Mouse (Mus musculus): ENCODE measurements around the gene Gm38431. TPM values are rescaled to one million over a fixed set of nuclear protein-coding genes. Genes with fewer than 3 reads are reported as not detected.

Gm38431 gene
- polyA plus RNA-seq, 1 experiment from 2014 or later, result 2.8 TPM

- 92% methylated on average over 9 of the region's 9 CpGs for WGBS
- no peak for ATAC-seq (ENCODE audit: low FRiP score)
- peaks cover 6% of the 10 kb centered on the region for H3K4me1 ChIP-seq
- no peaks in the 10 kb centered on the region for H3K9me3 ChIP-seq
- H3K4me2 ChIP-seq, result no peak overlapping the region
- no peak overlapping the region for H3K4me3 ChIP-seq (replicated peaks)
- H3K36me3 ChIP-seq (replicated peaks), result peaks cover 32% of the 10 kb centered on the region
- H3K27me3 ChIP-seq, result no peaks in the 10 kb centered on the region
- no peak overlapping the region for H3K9ac ChIP-seq
- no peak overlapping the region for H3K27ac ChIP-seq
Observed at GRCm38 (mm10) chr9:21125502-21126258, 33.9 kb upstream of the Gm38431 start.

- no peaks in the 10 kb centered on the region for H3K9me3 ChIP-seq
- no peaks in the 10 kb centered on the region for H3K27me3 ChIP-seq
- no peak overlapping the region for H3K4me2 ChIP-seq
- no peak overlapping the region for H3K27ac ChIP-seq
- WGBS, result 79% methylated on average over 5 of the region's 5 CpGs
- ATAC-seq (ENCODE audit: low FRiP score), result no peak
- peaks cover 38% of the 10 kb centered on the region for H3K36me3 ChIP-seq (replicated peaks)
- no peak overlapping the region for H3K4me3 ChIP-seq (replicated peaks)
- no peaks in the 10 kb centered on the region for H3K4me1 ChIP-seq
- H3K9ac ChIP-seq, result no peak overlapping the region
Observed at GRCm38 (mm10) chr9:21124837-21125236, 33.0 kb upstream of the Gm38431 start.

GRCm38 (mm10) chr9:21121483-21121882 lies 29.7 kb upstream of the Gm38431 start:
- 88% methylated on average over 16 of the region's 16 CpGs for WGBS
- Histone ChIP-seq H3K4me2 (no peak overlapping the region), H3K27ac (no peak overlapping the region), H3K36me3 (replicated peaks) (peaks cover 32% of the 10 kb centered on the region), H3K4me1 (no peaks in the 10 kb centered on the region), H3K9ac (no peak overlapping the region), H3K27me3 (no peaks in the 10 kb centered on the region), H3K4me3 (replicated peaks) (no peak overlapping the region), H3K9me3 (no peaks in the 10 kb centered on the region)
- no peak for ATAC-seq (ENCODE audit: low FRiP score)

DNA sequence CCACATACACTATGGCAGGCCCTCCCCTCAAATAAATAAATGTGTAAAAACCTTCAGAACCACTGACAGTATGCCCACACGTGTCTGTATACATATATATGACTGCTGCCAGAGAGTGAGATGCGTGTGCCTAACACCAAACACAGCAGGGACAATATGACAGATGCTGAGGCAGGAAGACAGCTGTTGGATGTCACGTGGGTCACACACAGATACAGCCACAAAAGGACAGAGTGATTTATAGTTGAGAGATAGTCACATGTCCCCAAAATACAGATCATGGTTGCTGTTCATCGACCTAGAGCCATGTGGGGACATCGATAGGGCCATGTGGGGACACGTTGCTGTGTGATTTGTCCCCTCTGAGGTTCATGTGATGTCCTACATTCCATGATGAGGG lies 25.3 kb upstream of the Gm38431 start:
- Histone ChIP-seq H3K9me3 (no peaks in the 10 kb centered on the region), H3K27ac (no peak overlapping the region), H3K9ac (no peak overlapping the region), H3K4me2 (no peak overlapping the region), H3K4me1 (no peaks in the 10 kb centered on the region), H3K36me3 (replicated peaks) (peaks cover 12% of the 10 kb centered on the region), H3K27me3 (no peaks in the 10 kb centered on the region), H3K4me3 (replicated peaks) (no peak overlapping the region)
- WGBS, result 77% methylated on average over 6 of the region's 6 CpGs
- ATAC-seq (ENCODE audit: low FRiP score), result no peak

GRCm38 (mm10) chr9:21115105-21115504 lies 23.3 kb upstream of the Gm38431 start:
- Histone ChIP-seq H3K27me3 (no peaks in the 10 kb centered on the region), H3K27ac (no peak overlapping the region), H3K9me3 (no peaks in the 10 kb centered on the region), H3K4me1 (no peaks in the 10 kb centered on the region), H3K4me2 (no peak overlapping the region), H3K4me3 (replicated peaks) (no peak overlapping the region), H3K36me3 (replicated peaks) (peaks cover 3% of the 10 kb centered on the region), H3K9ac (no peak overlapping the region)
- no peak for ATAC-seq (ENCODE audit: low FRiP score)
- 90% methylated on average over 8 of the region's 8 CpGs for WGBS

- no peak for ATAC-seq (ENCODE audit: low FRiP score)
- H3K27ac ChIP-seq, result no peak overlapping the region
- WGBS, result 88% methylated on average over 7 of the region's 7 CpGs
- no peaks in the 10 kb centered on the region for H3K4me1 ChIP-seq
- no peak overlapping the region for H3K9ac ChIP-seq
- no peaks in the 10 kb centered on the region for H3K36me3 ChIP-seq (replicated peaks)
- no peak overlapping the region for H3K4me2 ChIP-seq
- H3K9me3 ChIP-seq, result no peaks in the 10 kb centered on the region
- no peak overlapping the region for H3K4me3 ChIP-seq (replicated peaks)
- no peaks in the 10 kb centered on the region for H3K27me3 ChIP-seq
Observed at GRCm38 (mm10) chr9:21114190-21114589, 22.4 kb upstream of the Gm38431 start.

DNA sequence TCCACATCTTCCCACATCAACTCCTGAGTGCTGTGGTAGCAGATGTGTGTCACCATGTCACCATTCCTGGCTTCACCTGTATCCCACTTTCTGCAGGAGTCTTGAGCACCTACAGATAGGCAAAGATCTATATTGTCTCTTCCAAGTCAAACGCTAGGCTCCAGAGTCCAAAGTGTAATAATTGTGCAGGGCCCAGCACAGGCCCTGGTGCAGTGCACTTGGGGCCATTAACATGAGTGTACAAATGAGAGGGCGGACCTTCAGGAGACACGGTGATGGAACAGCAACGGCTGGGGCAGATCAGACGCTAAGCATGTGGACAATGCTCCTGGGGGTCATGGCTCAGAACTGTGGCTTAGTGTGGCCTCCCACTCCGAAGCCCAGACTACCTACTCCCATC lies 22.0 kb upstream of the Gm38431 start:
- H3K4me3 ChIP-seq (replicated peaks), result no peak overlapping the region
- no peak overlapping the region for H3K27ac ChIP-seq
- H3K4me2 ChIP-seq, result no peak overlapping the region
- no peak overlapping the region for H3K9ac ChIP-seq
- no peaks in the 10 kb centered on the region for H3K4me1 ChIP-seq
- H3K27me3 ChIP-seq, result no peaks in the 10 kb centered on the region
- no peaks in the 10 kb centered on the region for H3K9me3 ChIP-seq
- H3K36me3 ChIP-seq (replicated peaks), result no peaks in the 10 kb centered on the region
- ATAC-seq (ENCODE audit: low FRiP score), result no peak
- 94% methylated on average over 6 of the region's 6 CpGs for WGBS

DNA sequence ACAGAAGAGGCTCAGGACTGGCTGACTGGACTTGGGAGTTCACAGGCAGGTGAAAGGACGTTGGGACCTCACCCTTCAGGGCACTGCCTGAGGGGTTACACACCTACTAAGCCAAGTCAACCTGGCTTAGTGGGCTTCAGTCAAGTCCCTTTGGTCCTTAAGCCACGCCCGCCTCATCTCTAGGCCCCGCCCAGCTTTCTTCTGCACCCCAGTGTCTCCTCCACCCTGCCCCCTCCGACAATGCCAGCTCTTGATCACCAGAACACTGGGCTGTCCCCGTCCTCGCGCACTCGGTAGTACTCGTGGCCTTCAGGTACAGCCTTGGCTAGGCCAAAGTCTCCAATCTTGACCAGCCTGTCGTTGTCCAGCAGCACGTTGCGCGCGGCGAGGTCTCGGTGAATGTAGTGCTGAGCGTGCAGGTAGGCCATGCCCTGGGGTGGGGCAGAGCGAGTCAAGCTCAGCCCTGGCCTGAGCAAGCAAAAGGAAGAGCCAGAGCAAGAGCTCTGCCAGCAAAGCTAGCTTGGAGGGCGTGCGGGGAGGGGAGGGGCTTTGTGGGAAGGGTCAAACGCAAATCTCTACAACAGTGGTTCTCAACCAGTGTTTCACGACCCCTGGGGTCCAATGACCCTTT lies 15.9 kb upstream of the Gm38431 start:
- Histone ChIP-seq H3K4me1 (no peaks in the 10 kb centered on the region), H3K4me3 (replicated peaks) (no peak overlapping the region), H3K9me3 (no peaks in the 10 kb centered on the region), H3K27ac (no peak overlapping the region), H3K9ac (no peak overlapping the region), H3K4me2 (no peak overlapping the region), H3K27me3 (no peaks in the 10 kb centered on the region), H3K36me3 (replicated peaks) (0 out of 2 replicates have a peak, but pooled peaks cover 2% of the 10 kb centered on the region)
- no peak for ATAC-seq (ENCODE audit: low FRiP score)
- 43% methylated on average over 23 of the region's 23 CpGs for WGBS

- Histone ChIP-seq H3K9me3 (no peaks in the 10 kb centered on the region), H3K4me1 (no peaks in the 10 kb centered on the region), H3K9ac (no peak overlapping the region), H3K4me3 (replicated peaks) (no peak overlapping the region), H3K4me2 (no peak overlapping the region), H3K36me3 (replicated peaks) (0 out of 2 replicates have a peak, but pooled peaks cover 2% of the 10 kb centered on the region), H3K27ac (no peak overlapping the region), H3K27me3 (no peaks in the 10 kb centered on the region)
- ATAC-seq (ENCODE audit: low FRiP score), result no peak
- 78% methylated on average over 5 of the region's 5 CpGs for whole genome bisulfite sequencing
Observed at GRCm38 (mm10) chr9:21105760-21106564, 14.2 kb upstream of the Gm38431 start.

GRCm38 (mm10) chr9:21104814-21105213 lies 13.0 kb upstream of the Gm38431 start:
- no peaks in the 10 kb centered on the region for H3K27me3 ChIP-seq
- no peak for ATAC-seq (ENCODE audit: low FRiP score)
- WGBS, result 83% methylated on average over 6 of the region's 6 CpGs

DNA sequence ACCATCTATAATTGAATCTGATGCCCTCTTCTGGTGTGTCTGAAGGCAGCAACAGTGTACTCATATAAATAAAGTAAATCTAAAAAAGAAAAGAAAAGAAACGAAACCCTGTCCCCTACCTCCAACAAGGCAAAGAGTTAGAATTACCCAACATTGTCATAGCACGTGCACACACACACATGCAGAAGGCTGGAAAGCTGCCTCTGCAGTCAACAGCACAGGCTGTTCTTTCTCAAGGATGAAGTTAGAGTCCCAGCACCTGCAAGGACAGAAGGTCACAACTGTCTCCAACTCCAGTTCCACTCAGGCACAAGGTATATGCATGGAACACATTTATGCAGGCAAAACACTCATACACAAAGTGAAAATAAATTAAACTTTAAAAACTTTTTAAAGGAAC lies 10.3 kb upstream of the Gm38431 start:
- peaks cover 6% of the 10 kb centered on the region; the same call in 1 of the 2 replicates for H3K4me1 ChIP-seq
- H3K27ac ChIP-seq, result no peak overlapping the region
- H3K4me2 ChIP-seq, result no peak overlapping the region
- no peak for ATAC-seq (ENCODE audit: low FRiP score)
- no peak overlapping the region for H3K4me3 ChIP-seq (replicated peaks)
- 100% methylated on average over 2 of the region's 2 CpGs for WGBS
- H3K9ac ChIP-seq, result no peak overlapping the region
- H3K9me3 ChIP-seq, result no peaks in the 10 kb centered on the region
- H3K36me3 ChIP-seq (replicated peaks), result 0 out of 2 replicates have a peak, but pooled peaks cover 2% of the 10 kb centered on the region
- H3K27me3 ChIP-seq, result no peaks in the 10 kb centered on the region

More at GRCm38 (mm10) chr9:21104814-21105213, 13.0 kb upstream of the Gm38431 start:
- H3K36me3 ChIP-seq (replicated peaks), result 0 out of 2 replicates have a peak, but pooled peaks cover 2% of the 10 kb centered on the region
- H3K9me3 ChIP-seq, result no peaks in the 10 kb centered on the region
- peaks cover 6% of the 10 kb centered on the region; the same call in 1 of the 2 replicates for H3K4me1 ChIP-seq
- H3K9ac ChIP-seq, result no peak overlapping the region
- H3K4me3 ChIP-seq (replicated peaks), result no peak overlapping the region
- H3K27ac ChIP-seq, result no peak overlapping the region
- no peak overlapping the region for H3K4me2 ChIP-seq

DNA sequence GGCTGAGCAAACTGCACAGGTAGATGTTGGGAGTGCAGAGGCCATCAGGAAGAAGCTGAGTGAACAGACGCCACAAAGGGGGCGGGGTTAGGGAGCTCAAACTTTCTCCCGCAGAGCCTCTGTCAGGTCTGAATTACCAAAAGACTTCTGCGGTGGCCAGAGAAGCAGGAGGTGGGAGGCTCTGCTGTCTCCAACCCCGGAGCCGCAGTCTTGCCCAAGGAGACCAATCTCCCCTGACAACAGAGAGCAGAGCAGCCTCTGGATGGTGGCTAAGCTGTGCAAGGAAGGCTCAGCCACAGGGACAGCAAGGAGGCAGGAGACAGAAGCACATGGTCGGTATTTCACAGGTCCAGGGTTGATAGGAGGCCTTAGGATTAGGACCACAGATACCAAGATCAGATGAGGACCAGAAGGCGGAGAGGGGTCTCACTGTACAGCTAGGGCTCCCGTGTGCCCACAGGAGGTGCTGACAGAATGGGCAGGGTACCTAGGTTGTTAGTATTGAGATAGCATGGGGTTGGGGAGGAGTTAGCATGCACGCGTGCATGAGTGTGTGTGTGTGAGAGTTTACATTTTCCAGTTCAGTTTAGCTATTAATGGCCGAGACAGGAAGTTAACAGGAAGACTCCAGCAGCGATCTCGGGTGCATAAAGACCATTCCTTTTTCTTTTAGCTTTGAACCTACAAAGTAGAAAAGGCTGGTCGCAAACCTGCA lies 8.8 kb upstream of the Gm38431 start:
- no peak overlapping the region for H3K27ac ChIP-seq
- 56% methylated on average over 15 of the region's 15 CpGs for WGBS
- H3K27me3 ChIP-seq, result no peaks in the 10 kb centered on the region
- no peak overlapping the region for H3K4me2 ChIP-seq
- peaks cover 8% of the 10 kb centered on the region; the same call in 1 of the 2 replicates for H3K4me1 ChIP-seq
- no peak overlapping the region for H3K9ac ChIP-seq
- no peak overlapping the region for H3K4me3 ChIP-seq (replicated peaks)
- H3K36me3 ChIP-seq (replicated peaks), result 0 out of 2 replicates have a peak, but pooled peaks cover 2% of the 10 kb centered on the region
- ATAC-seq (ENCODE audit: low FRiP score), result no peak
- H3K9me3 ChIP-seq, result no peaks in the 10 kb centered on the region

Data from forebrain, embryonic 12.5 days (tissue).